Mouse (Mus musculus): ENCODE data around the gene Mup12.
"Not testable (repeated sequence)": the region's sequence is repeated elsewhere in the genome, so short reads cannot be mapped to it uniquely, and the experiment has no call there.

Mup12 gene

DNA sequence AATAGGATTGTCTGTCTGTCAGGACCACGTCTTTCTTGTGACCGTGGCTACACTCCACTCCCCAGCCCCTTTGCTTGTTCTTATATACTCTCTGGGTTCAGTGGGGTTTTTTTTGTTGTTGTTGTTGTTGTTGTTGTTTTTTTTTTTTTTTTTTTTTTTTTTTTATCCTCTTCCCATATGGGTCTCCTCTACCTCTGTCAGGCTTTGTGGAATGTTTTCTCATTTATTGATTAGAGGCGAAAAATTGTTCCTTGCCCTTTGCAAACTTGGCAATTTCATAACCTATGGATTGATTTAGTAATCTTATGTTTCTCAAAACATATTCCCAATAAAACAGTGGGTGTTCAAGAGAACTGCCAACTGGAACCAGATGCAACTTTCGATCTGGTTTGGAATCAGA lies at the start of gene Mup12:
Mup12 (minus strand) TSS at position 101 of the 400 bp plus-strand sequence.
- DNase-seq = not testable (repeated sequence)

Data from lung, adult 18-20 months (tissue).